Mouse (Mus musculus): ENCODE results near the gene Vars2. TPM values are rescaled to one million over a fixed set of nuclear protein-coding genes. Genes with fewer than 3 reads are reported as not detected.

Gene Vars2
- total RNA-seq, 2 experiments from 2014 or later: 30.8 to 40.0 TPM

DNA sequence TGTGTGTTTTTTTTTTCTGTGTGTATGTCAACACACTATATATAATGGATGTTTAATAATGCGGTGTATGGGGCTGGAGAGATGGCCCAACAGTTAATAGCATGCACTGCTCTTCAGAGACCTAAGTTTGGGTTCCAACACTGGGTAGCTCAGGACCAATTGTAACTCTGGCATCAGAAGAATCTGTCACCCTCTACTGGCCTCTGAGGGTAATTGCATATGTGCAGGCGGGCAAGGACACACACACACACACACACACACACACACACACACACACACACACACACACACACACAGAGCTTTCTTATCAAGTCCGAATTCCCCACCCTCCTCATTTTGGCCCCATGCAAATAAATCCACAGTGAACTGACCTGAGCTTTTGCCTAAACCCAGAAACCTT, 32.2 kb downstream of the Vars2 start:
- no peak for DNase-seq

DNA sequence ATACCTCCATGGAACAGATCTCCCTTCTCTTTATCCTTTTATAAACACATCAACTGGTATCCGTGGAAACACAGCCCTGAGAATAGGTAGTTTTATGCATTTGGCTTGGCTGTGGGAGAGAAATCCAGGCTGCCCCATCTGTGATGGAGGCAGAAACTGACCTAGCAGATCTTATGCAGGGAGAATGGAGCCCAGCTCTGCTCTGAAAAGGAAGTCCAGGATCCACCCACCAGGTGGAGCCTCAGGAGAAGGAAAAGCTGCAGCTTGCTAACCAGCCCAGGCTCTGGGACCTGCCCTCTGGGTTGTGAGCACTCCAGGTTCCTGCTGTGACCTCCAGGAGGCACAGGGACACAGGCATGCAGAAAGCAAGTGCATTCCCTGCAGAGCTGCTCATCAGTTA, 33.4 kb downstream of the Vars2 start:
- peak; percentile 10 to 20 for DNase-seq

DNA sequence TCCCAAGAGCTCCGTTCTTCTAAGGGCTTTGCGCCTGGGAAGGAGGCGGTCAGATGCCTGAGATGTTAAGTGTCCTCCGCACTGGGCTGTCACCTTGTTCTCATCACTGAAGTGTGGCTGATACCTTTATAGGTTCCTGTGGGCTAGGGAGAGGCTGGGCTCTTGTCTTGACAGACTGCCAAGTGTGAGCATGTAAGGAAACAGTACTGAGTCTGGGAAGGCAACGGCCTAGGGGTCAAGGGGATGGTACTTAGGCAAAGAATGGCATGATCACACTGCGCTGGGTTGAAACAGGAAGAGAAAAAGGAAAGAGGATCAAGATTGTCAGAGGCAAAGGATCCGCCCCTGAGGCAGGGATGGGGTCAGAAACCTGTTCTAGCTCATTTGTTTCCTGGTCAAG, 40.9 kb downstream of the Vars2 start, which contains the start of gene Gm9573:
Gene Gm9573 (minus strand): TSS at position 101 of the 400 bp plus-strand sequence.
- DNase-seq: no peak

DNA sequence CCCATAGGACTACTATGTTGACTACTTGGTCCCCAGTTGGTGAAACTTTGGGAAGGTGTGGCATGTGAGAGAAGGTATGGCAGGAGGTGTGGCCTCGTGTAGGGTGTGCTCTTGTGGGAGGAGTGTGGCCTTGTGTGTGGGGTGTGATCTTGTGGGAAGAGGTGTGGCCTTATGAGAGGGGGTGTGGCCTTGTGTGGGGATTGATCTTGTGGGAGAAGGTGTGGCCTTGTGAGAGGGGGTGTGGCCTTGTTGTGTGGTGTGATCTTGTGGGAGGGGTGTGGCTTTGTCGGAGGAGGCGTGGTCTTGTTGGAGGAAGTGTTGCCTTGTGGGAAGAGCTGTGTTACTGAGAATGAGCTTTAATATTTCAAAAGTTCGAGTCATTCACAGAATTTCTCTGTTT, 50.3 kb downstream of the Vars2 start:
- no peak for DNase-seq

Other genes with a start within 250 kb of the Vars2 start
- 1 to 10 TPM; 2.4 to 6.2 TPM for gene H2-Q6, start 242.7 kb downstream of the Vars2 start, total RNA-seq (2021)
- 1 to 10 TPM; 3.8 to 7.4 TPM for gene H2-Q7, start 228.4 kb downstream of the Vars2 start, total RNA-seq (2021)
- 1 to 10 TPM; 7.5 to 8.7 TPM for gene H2-Q10, start 197.5 kb downstream of the Vars2 start, total RNA-seq (2021)
- under 1 TPM in 1 of 2 experiments, not detected in 1; 0.23 TPM for gene Pou5f1, start 161.6 kb downstream of the Vars2 start, total RNA-seq (2021)
- gene Tcf19, start 150.8 kb downstream of the Vars2 start, total RNA-seq (2021): 10 to 100 TPM in 1 of 2 experiments, 1 to 10 TPM in 1; 8.3 to 10.0 TPM
- 1 to 10 TPM; 7.5 to 9.3 TPM for gene Cchcr1, start 150.5 kb downstream of the Vars2 start, total RNA-seq (2021)
- gene Psors1c2, start 134.4 kb downstream of the Vars2 start, total RNA-seq (2021): not detected
- gene Cdsn, start 115.5 kb downstream of the Vars2 start, total RNA-seq (2021): 1 to 10 TPM in 1 of 2 experiments, under 1 TPM in 1; 0.56 to 1.4 TPM
- gene 2300002M23Rik, start 100.1 kb downstream of the Vars2 start, total RNA-seq (2021): not detected
- gene Sfta2, start 66.0 kb downstream of the Vars2 start, total RNA-seq (2021): not detected
- not detected for gene Gm9573, start 41.0 kb downstream of the Vars2 start, total RNA-seq (2021)
- gene Mucl3, start 23.9 kb downstream of the Vars2 start, total RNA-seq (2021): not detected
- gene Gtf2h4, start 6.1 kb upstream of the Vars2 start, total RNA-seq (2021): 10 to 100 TPM; 20.2 to 23.3 TPM
- 10 to 100 TPM; 43.4 to 48.8 TPM for gene Ddr1, start 37.0 kb upstream of the Vars2 start, total RNA-seq (2021)
- 10 to 100 TPM; 19.2 to 36.5 TPM for gene Ier3, start 154.1 kb upstream of the Vars2 start, total RNA-seq (2021)
- gene Flot1, start 155.6 kb upstream of the Vars2 start, total RNA-seq (2021): 10 to 100 TPM; 60.5 to 73.4 TPM
- gene Tubb5, start 170.7 kb upstream of the Vars2 start, total RNA-seq (2021): 100 to 1,000 TPM; 188 to 218 TPM
- gene Mdc1, start 173.9 kb upstream of the Vars2 start, total RNA-seq (2021): 10 to 100 TPM; 18.3 to 18.7 TPM
- 1 to 10 TPM; 6.7 to 7.5 TPM for gene Nrm, start 193.7 kb upstream of the Vars2 start, total RNA-seq (2021)
- gene Ppp1r18, start 198.0 kb upstream of the Vars2 start, total RNA-seq (2021): 10 to 100 TPM; 26.1 to 35.1 TPM
- gene Dhx16, start 212.2 kb upstream of the Vars2 start, total RNA-seq (2021): 10 to 100 TPM; 37.5 to 40.8 TPM
- 10 to 100 TPM; 47.0 to 49.4 TPM for gene 2310061I04Rik, start 229.8 kb upstream of the Vars2 start, total RNA-seq (2021)
- 10 to 100 TPM; 26.0 to 33.0 TPM for gene Atat1, start 242.5 kb upstream of the Vars2 start, total RNA-seq (2021)
- 10 to 100 TPM; 92.6 to 97.8 TPM for gene Mrps18b, start 248.8 kb upstream of the Vars2 start, total RNA-seq (2021)
- gene Ppp1r10, start 248.8 kb upstream of the Vars2 start, total RNA-seq (2021): 100 to 1,000 TPM in 1 of 2 experiments, 10 to 100 TPM in 1; 96.2 to 108 TPM